Mouse (Mus musculus): ENCODE data around the gene Thoc7. TPM values are rescaled to one million over a fixed set of nuclear protein-coding genes. Genes with fewer than 3 reads are reported as not detected.
A peak's percentile ranks its signal among the peaks of the same experiment; 100 is the strongest.

Thoc7 gene
- polyA plus RNA-seq (2015; fragmentation: Nextera tagmentation; extraction: Ambion mirVana) = 158 and 160 TPM in 2 replicates

DNA sequence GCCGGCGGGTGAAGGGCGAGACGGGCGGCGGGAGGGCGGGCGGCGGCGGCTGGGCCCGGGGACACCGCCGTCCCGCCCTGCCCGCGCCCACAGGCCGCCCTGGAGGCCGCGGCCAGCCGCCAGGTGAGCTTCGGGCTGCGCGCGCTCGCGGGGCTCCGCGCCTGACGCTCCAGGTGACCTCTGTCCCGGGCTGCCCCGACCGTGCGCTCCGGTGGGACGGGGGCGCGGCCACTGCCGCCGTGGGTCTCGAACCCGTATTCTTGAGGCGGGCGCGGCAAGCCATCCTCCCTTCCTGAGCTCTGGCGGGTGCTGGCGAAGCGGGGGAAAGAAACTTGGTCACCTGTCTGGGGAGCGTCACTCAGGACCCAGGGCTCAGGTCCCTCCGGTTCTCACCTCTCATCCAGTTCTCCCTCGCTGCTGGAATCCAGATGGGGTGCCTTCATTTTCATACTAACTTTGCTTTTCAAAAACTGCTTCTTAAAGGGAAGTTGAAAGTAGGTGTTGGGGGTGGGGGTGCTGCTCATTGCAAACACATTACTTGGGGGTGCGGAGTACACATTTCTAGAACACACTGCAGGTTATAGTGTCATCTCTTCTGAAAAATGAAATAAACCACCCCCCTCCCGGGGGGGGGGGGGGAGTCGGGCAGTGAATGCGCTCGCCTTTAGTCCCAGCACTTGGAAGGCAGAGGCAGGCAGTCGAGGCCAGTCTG, at the start of gene Thoc7, which contains the start of gene Atxn7:
Thoc7 (minus strand) TSS at position 452 of the 712 bp plus-strand sequence.
Atxn7 (plus strand) TSS at position 40 of the 712 bp plus-strand sequence.
- peak within 1 kb of the TSS; percentile 86 for H3K27ac ChIP-seq (ENCODE audit: low read depth, low read length)
- 3% methylated on average over 44 of the region's 56 CpGs for WGBS
- H3K4me2 ChIP-seq (ENCODE audit: low read length) = peak within 1 kb of the TSS; percentile 78
- no peaks in the 10 kb centered on the region for H3K36me3 ChIP-seq (ENCODE audit: control insufficient read depth, insufficient read depth, low read length)
- H3K4me1 ChIP-seq (ENCODE audit: control insufficient read depth, insufficient read depth, low read depth, low read length) = peaks cover 19% of the 10 kb centered on the region
- H3K9ac ChIP-seq (ENCODE audit: low read depth, low read length) = peak within 1 kb of the TSS; percentile 100
- ATAC-seq = peak; percentile 66
- H3K4me3 ChIP-seq (ENCODE audit: low read length) = peak within 1 kb of the TSS; percentile 98
- H3K27me3 ChIP-seq (replicated peaks; ENCODE audit: control insufficient read depth, insufficient read depth, low read length) = no peaks in the 10 kb centered on the region
- H3K9me3 ChIP-seq (ENCODE audit: control insufficient read depth, low read length) = no peaks in the 10 kb centered on the region

DNA sequence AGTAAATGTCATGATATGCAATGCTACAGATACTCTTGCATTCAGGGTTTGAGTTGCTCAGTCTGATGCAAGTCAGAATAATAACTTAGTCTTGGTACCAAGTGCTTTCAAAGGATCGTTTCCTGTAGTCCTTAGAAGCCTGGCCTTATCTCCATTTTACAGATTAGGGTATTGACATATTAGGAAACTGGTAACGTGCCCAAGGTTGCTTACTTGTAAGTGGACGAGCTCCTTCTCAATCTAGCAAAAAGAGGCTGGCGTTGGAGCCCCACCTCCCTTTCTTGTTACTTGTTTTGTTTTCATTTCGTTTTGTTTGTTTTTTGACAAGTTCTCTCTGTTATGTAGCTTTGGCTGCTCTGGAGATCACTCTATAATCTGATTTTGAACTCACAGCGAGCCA, 48.1 kb upstream of the Thoc7 start:
- Histone ChIP-seq H3K4me3 (ENCODE audit: low read length) (no peak overlapping the region), H3K27me3 (replicated peaks; ENCODE audit: control insufficient read depth, insufficient read depth, low read length) (no peaks in the 10 kb centered on the region), H3K27ac (ENCODE audit: low read depth, low read length) (no peak overlapping the region), H3K4me2 (ENCODE audit: low read length) (no peak overlapping the region), H3K4me1 (ENCODE audit: control insufficient read depth, insufficient read depth, low read depth, low read length) (peaks cover 13% of the 10 kb centered on the region), H3K9me3 (ENCODE audit: control insufficient read depth, low read length) (no peaks in the 10 kb centered on the region), H3K36me3 (ENCODE audit: control insufficient read depth, insufficient read depth, low read length) (no peaks in the 10 kb centered on the region), H3K9ac (ENCODE audit: low read depth, low read length) (no peak overlapping the region)
- 86% methylated on average over 6 of the region's 6 CpGs for WGBS
- no peak for ATAC-seq

DNA sequence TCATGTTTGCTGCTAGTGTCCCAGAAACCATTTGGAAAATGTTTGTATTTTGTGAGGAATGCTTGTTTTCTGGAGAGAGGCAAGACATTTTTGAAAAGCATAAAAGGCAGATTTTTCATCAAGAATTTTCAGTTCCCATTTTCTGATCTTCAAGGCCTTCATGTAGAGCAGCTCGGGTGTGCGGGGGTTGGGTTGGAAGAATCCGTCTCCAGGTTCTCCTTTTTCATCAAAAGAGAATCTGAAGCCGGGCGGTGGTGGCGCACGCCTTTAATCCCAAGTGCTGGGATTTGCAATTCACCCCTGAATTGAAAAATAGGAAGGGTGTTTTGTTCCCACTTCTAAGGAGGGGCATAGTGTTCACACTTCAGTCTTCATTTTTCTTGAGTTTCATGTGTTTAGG, 41.1 kb upstream of the Thoc7 start:
- H3K27me3 ChIP-seq (replicated peaks; ENCODE audit: control insufficient read depth, insufficient read depth, low read length) = no peaks in the 10 kb centered on the region
- WGBS = 95% methylated on average over 7 of the region's 7 CpGs
- H3K27ac ChIP-seq (ENCODE audit: low read depth, low read length) = no peak overlapping the region
- no peak overlapping the region for H3K4me2 ChIP-seq (ENCODE audit: low read length)
- ATAC-seq = no peak
- no peaks in the 10 kb centered on the region for H3K4me1 ChIP-seq (ENCODE audit: control insufficient read depth, insufficient read depth, low read depth, low read length)
- no peaks in the 10 kb centered on the region for H3K36me3 ChIP-seq (ENCODE audit: control insufficient read depth, insufficient read depth, low read length)
- no peak overlapping the region for H3K4me3 ChIP-seq (ENCODE audit: low read length)
- H3K9ac ChIP-seq (ENCODE audit: low read depth, low read length) = no peak overlapping the region
- no peaks in the 10 kb centered on the region for H3K9me3 ChIP-seq (ENCODE audit: control insufficient read depth, low read length)

DNA sequence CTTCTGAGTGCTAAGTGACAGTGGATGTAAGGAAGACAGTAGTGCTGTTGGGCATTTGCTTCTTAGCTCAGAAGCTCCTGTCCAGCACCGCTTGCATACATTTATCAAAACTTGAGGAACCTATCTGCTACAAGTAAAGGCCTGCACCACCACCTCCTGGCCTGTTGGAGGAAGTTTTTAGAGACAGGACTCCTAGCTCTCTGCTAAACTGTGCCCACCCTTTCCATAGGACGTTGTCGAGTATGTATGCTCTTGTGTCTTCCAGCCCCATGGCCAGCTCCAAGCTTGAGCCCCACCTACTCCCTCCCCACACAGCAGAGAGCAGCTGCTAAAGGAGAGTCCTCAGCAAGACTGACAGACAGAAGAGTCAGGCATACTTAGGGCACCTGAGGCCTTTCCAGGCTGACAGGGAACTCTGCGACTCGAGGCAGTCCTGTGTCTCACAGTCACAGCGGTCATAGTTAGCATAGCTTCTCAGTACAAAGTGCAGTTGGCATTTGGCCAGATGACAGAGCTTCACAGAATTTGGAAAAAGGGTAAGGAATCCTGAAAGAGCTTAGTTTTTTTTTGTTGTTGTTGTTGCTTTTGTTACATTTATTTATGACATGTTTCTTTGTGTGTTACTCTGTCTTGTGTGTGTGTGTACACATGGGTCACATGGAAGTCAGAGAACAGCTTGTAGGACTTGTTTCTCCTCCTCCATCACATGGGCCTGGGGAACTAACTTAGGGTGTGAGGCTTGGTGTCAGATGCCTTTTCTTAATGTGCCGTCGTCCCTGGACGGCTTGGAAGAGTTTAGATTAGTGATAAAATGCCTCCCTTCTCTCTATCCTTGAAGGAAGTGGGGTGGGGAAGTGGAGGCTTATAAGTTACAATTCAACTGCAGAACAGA, 33.8 kb upstream of the Thoc7 start:
- Histone ChIP-seq H3K4me3 (ENCODE audit: low read length) (no peak overlapping the region), H3K27me3 (replicated peaks; ENCODE audit: control insufficient read depth, insufficient read depth, low read length) (no peaks in the 10 kb centered on the region), H3K4me2 (ENCODE audit: low read length) (no peak overlapping the region), H3K9ac (ENCODE audit: low read depth, low read length) (no peak overlapping the region), H3K36me3 (ENCODE audit: control insufficient read depth, insufficient read depth, low read length) (no peaks in the 10 kb centered on the region), H3K4me1 (ENCODE audit: control insufficient read depth, insufficient read depth, low read depth, low read length) (no peaks in the 10 kb centered on the region), H3K27ac (ENCODE audit: low read depth, low read length) (no peak overlapping the region), H3K9me3 (ENCODE audit: control insufficient read depth, low read length) (no peaks in the 10 kb centered on the region)
- WGBS = 76% methylated on average over 9 of the region's 9 CpGs
- no peak for ATAC-seq

DNA sequence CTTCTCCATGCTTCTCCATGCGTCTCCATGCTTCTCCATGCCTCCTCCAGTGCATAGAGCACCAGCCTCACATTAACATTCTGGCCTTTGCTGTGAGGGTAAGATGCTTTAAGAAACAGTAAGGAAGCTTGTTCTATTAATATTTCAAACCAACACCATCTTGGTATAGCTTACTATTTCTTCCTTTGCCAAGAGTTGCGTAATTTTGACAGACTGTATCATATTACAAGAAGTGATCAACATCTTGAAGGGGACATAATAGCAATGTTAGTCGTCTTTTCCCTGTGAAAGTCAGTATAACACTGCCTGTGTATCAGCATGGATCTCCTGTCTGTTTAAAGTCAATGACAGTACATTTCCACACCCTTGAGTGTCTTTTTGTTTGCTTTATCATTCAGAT, 29.1 kb upstream of the Thoc7 start:
- ATAC-seq = no peak
- 92% methylated on average over 3 of the region's 3 CpGs for WGBS
- Histone ChIP-seq H3K27ac (ENCODE audit: low read depth, low read length) (no peak overlapping the region), H3K9me3 (ENCODE audit: control insufficient read depth, low read length) (no peaks in the 10 kb centered on the region), H3K36me3 (ENCODE audit: control insufficient read depth, insufficient read depth, low read length) (no peaks in the 10 kb centered on the region), H3K4me1 (ENCODE audit: control insufficient read depth, insufficient read depth, low read depth, low read length) (no peaks in the 10 kb centered on the region), H3K27me3 (replicated peaks; ENCODE audit: control insufficient read depth, insufficient read depth, low read length) (no peaks in the 10 kb centered on the region), H3K4me2 (ENCODE audit: low read length) (no peak overlapping the region), H3K4me3 (ENCODE audit: low read length) (no peak overlapping the region), H3K9ac (ENCODE audit: low read depth, low read length) (no peak overlapping the region)

DNA sequence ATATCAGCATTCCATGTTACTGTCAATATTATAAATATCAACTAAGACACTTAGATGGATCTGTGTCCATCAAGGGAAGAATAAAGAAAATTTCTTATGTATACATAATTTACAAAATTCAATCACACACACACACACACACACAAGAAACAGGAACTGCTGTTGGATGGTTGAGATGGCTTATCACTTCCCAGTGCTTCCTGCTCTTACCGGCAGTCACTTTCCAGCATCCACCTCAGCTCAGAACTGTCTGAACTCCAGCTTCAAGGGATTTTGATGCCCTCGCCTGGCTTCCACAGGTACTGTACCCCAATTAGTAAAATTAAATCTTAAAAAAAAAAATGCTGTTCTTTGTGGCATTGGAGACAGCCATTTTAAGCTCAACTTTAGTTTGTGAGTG, 26.7 kb upstream of the Thoc7 start:
- 64% methylated on average over 2 of the region's 2 CpGs for WGBS
- no peaks in the 10 kb centered on the region for H3K27me3 ChIP-seq (replicated peaks; ENCODE audit: control insufficient read depth, insufficient read depth, low read length)

DNA sequence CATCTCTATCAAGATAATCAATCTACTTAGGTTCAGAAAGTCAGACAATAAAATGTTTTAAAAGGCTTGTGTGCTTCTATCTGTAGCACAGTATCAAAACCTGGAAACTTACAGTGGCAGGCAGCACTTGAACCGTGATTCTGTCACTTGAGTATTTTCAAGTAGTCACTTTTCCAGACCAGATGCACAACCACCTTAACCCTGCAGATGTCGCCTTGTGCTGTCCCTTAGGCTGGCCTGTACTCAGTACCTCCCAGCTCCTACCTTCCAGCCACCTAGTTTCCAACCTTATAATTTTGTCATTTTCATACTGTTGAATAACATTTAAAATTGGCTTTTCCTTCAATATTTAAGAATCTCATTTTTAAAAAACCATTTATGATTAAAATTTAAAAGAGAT, 20.5 kb upstream of the Thoc7 start:
- no peaks in the 10 kb centered on the region for H3K27me3 ChIP-seq (replicated peaks; ENCODE audit: control insufficient read depth, insufficient read depth, low read length)

More for the DNA sequence above, 26.7 kb upstream of the Thoc7 start:
- Histone ChIP-seq H3K9me3 (ENCODE audit: control insufficient read depth, low read length) (no peaks in the 10 kb centered on the region), H3K4me1 (ENCODE audit: control insufficient read depth, insufficient read depth, low read depth, low read length) (no peaks in the 10 kb centered on the region), H3K4me3 (ENCODE audit: low read length) (no peak overlapping the region), H3K4me2 (ENCODE audit: low read length) (no peak overlapping the region), H3K27ac (ENCODE audit: low read depth, low read length) (no peak overlapping the region), H3K9ac (ENCODE audit: low read depth, low read length) (no peak overlapping the region), H3K36me3 (ENCODE audit: control insufficient read depth, insufficient read depth, low read length) (no peaks in the 10 kb centered on the region)
- no peak for ATAC-seq

DNA sequence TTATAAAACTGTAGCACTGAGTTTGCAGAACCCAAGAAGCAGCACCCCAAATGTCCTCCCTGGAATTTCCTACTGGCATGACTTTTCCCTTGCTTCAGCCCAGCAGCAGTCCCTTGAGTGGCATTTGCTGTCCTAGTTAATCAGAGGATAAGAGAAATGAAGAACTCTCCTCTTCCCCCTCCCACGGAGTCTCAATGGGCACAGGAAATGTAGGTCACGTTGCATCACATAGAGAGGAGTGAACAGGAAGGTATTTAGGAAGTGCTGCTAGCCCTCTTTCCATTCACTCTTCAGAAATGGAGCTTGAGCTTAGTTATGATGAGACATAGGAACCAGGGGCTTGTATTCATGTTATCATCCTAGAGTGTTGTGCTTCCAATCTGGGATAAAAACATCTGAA, 19.6 kb upstream of the Thoc7 start:
- H3K36me3 ChIP-seq (ENCODE audit: control insufficient read depth, insufficient read depth, low read length) = no peaks in the 10 kb centered on the region
- H3K9me3 ChIP-seq (ENCODE audit: control insufficient read depth, low read length) = no peaks in the 10 kb centered on the region
- H3K4me2 ChIP-seq (ENCODE audit: low read length) = no peak overlapping the region
- peaks cover 3% of the 10 kb centered on the region for H3K4me1 ChIP-seq (ENCODE audit: control insufficient read depth, insufficient read depth, low read depth, low read length)
- no peak overlapping the region for H3K9ac ChIP-seq (ENCODE audit: low read depth, low read length)
- no peak overlapping the region for H3K4me3 ChIP-seq (ENCODE audit: low read length)
- WGBS = 33% methylated on average over 2 of the region's 2 CpGs
- H3K27me3 ChIP-seq (replicated peaks; ENCODE audit: control insufficient read depth, insufficient read depth, low read length) = no peaks in the 10 kb centered on the region
- ATAC-seq = peak; percentile 50
- no peak overlapping the region for H3K27ac ChIP-seq (ENCODE audit: low read depth, low read length)

More for the DNA sequence above, 20.5 kb upstream of the Thoc7 start:
- no peaks in the 10 kb centered on the region for H3K9me3 ChIP-seq (ENCODE audit: control insufficient read depth, low read length)
- H3K36me3 ChIP-seq (ENCODE audit: control insufficient read depth, insufficient read depth, low read length) = no peaks in the 10 kb centered on the region
- 78% methylated on average over 2 of the region's 2 CpGs for WGBS
- H3K4me1 ChIP-seq (ENCODE audit: control insufficient read depth, insufficient read depth, low read depth, low read length) = peaks cover 3% of the 10 kb centered on the region
- H3K4me2 ChIP-seq (ENCODE audit: low read length) = no peak overlapping the region
- ATAC-seq = no peak
- H3K4me3 ChIP-seq (ENCODE audit: low read length) = no peak overlapping the region
- H3K9ac ChIP-seq (ENCODE audit: low read depth, low read length) = no peak overlapping the region
- H3K27ac ChIP-seq (ENCODE audit: low read depth, low read length) = no peak overlapping the region

DNA sequence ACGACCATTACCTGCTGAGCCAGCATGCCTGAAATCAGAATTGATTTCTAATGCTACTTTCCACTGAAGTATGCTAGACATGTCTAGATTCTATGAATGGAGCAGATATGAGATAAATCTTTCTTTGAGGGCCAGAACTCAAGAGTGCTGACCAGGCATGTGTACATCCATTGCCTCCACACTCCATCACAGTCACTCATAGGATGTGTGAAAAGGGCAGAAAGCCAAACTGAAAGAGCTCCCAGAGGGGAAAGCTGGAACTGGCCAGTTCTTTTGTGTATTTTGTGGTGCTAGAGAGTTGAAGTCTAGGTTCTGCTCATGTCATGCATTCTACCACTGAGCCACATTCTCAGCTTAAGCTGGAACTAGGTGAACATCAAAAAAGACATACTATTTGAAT, 15.8 kb upstream of the Thoc7 start:
- H3K4me2 ChIP-seq (ENCODE audit: low read length) = no peak overlapping the region
- H3K27me3 ChIP-seq (replicated peaks; ENCODE audit: control insufficient read depth, insufficient read depth, low read length) = no peaks in the 10 kb centered on the region
- 67% methylated on average over 1 of the region's 1 CpGs for WGBS
- H3K4me1 ChIP-seq (ENCODE audit: control insufficient read depth, insufficient read depth, low read depth, low read length) = peaks cover 3% of the 10 kb centered on the region
- no peak for ATAC-seq
- no peak overlapping the region for H3K27ac ChIP-seq (ENCODE audit: low read depth, low read length)
- H3K9me3 ChIP-seq (ENCODE audit: control insufficient read depth, low read length) = no peaks in the 10 kb centered on the region
- H3K36me3 ChIP-seq (ENCODE audit: control insufficient read depth, insufficient read depth, low read length) = no peaks in the 10 kb centered on the region
- H3K9ac ChIP-seq (ENCODE audit: low read depth, low read length) = no peak overlapping the region
- H3K4me3 ChIP-seq (ENCODE audit: low read length) = no peak overlapping the region

All from hindbrain, embryonic 16.5 days (tissue).